Mouse (Mus musculus) CH12F3 (cell line): ENCODE measurements around the gene Fam49a.

Experiments used
- in situ Hi-C: fragments of 300-500 bp; cut with MboI; formaldehyde crosslinking; loops from 2 replicates; pipeline ENCODE4 v1.14.3; 2020; ENCODE audit warnings: low sequenced_read_pairs

Gene Fam49a

DNA sequence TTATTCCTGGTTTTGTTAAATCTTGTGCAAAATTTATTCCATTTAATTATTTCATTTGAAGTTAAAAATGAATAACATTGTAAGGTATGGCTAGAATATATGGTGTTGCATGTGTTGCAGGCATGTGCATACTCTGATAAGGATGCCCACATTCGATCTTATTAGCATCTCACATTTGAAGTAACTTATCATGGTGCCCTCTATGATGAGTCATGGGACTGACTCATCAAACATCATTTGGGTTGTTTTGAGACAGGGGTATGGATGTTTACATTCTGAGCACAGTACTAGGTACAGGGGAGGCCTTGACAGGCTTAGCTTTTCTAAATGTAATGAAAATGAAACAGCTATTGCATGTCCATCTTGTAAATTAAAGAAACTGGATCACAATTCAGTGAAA lies 165.3 kb downstream of the Fam49a start:
- in situ Hi-C loops: loop anchor here (10.0 kb wide), 1 partner anchor 788 kb away; no protein-coding TSS in a partner anchor

DNA sequence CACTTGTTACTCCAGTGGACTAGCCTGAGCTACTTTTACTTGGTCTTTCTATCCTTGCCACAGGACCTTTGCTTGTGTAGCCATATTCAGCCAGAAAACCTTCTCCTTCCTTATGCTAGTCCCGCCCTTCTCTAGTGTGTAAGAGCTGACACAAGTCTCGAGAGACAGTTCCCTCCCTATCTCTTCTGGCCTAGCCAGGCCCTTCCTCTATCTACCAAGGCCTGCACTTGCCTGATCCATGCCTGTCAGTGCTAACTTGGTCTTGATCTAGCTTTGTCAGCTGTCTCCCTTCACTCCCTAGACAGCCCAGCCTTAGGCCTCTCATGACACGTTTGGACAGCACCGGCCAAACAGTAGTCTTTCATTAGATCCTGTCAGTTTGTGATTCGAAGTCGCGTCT lies 166.9 kb downstream of the Fam49a start:
- in situ Hi-C loops: loop anchor here (10.0 kb wide), 1 partner anchor 786 kb away; no protein-coding TSS in a partner anchor
